Mouse (Mus musculus) bone marrow macrophage, adult 2 months (primary cell): Measurements from ENCODE around the gene Lmtk3.

ENCODE experiments used
- CTCF ChIP-seq: IDR thresholded peaks from 2 replicates; pipeline ENCODE4 v1.5.1; 2012; ENCODE audit warnings: low read depth, mild to moderate bottlenecking, low read length, moderate library complexity
- POLR2A ChIP-seq: IDR thresholded peaks from 2 replicates; pipeline ENCODE4 v1.6.1; 2012; ENCODE audit warnings: mild to moderate bottlenecking, low read depth, low read length, borderline replicate concordance

DNA sequence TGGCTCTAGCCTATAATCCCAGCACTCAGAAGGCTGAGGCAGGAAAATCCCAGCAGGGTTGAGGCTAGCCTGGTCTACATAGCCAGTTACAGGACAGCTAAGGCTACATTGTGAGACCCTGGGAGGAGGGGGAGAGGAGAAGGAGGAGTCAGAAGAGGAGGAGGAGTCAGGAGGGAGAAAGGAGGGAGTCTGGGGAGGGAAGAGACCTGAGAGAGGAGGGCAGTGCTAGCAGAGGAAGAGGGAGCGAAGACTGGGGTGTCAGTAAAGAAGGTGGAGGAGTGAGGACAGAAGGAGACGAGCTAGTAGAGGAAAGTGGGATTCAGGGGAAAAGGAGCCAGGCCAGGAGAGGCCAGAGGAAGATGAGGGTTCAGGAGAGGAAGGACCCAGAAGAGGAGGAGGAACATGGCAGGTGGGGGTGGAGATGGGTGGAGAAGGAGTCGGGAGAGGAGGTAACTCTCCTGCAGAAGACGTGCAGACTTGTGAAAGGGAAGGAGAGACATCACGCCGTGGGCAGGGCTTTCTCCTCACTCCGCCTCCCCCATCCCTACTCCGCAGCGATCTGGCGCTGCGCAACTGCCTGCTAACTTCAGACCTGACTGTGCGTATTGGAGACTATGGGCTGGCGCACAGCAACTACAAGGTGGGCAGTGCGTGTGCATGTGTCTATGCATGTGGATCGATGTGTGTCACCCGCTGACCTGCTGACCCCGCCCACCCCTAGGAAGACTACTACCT lies 8.4 kb downstream of the Lmtk3 start:
- TF ChIP-seq POLR2A (no peak), CTCF (no peak)
